Mouse (Mus musculus) midbrain, embryonic 11.5 days (tissue): ENCODE data around the gene Acss2. TPM values are rescaled to one million over a fixed set of nuclear protein-coding genes. Genes with fewer than 3 reads are reported as not detected.

ENCODE experiments used
- ATAC-seq: fragments of 200-750 bp; cut with Nextera tagmentation; 2 replicates; pipeline ENCODE4 v1.8.0; 2017; ENCODE audit warnings: moderate TSS enrichment, moderate library complexity; ENCODE audit not compliant: low FRiP score
- DNase-seq: peaks from one replicate; pipeline ENCODE4 v3.0.0; 2015; ENCODE audit warnings: low spot score; ENCODE audit errors: missing footprints
- H3K27ac ChIP-seq: fragments of 300-500 bp; sonication (generic); 2 replicates; pipeline ENCODE4 v1.5.1; 2014; ENCODE audit warnings: low read depth, low read length
- H3K27me3 ChIP-seq: fragments of 300-500 bp; sonication (generic); 2 replicates; pipeline ENCODE4 v1.6.1; 2014; ENCODE audit warnings: mild to moderate bottlenecking, low read length, moderate library complexity, mixed read lengths; ENCODE audit not compliant: control insufficient read depth, insufficient read depth
- H3K36me3 ChIP-seq: fragments of 300-500 bp; sonication (generic); 2 replicates; pipeline ENCODE4 v1.6.1; 2014; ENCODE audit warnings: mild to moderate bottlenecking, low read length, moderate library complexity, mixed read lengths; ENCODE audit not compliant: control insufficient read depth, insufficient read depth
- H3K4me1 ChIP-seq: fragments of 300-500 bp; sonication (generic); 2 replicates; pipeline ENCODE4 v1.6.1; 2014; ENCODE audit warnings: low read length; ENCODE audit not compliant: control insufficient read depth, insufficient read depth
- H3K4me2 ChIP-seq: fragments of 300-500 bp; sonication (generic); 2 replicates; pipeline ENCODE4 v1.6.1; 2014; ENCODE audit warnings: mild to moderate bottlenecking, moderate library complexity
- H3K4me3 ChIP-seq: fragments of 300-500 bp; sonication (generic); 2 replicates; pipeline ENCODE4 v1.5.1; 2014; ENCODE audit warnings: low read depth, low read length
- H3K9ac ChIP-seq: fragments of 300-500 bp; sonication (generic); 2 replicates; pipeline ENCODE4 v1.6.1; 2014; ENCODE audit warnings: low read length
- H3K9me3 ChIP-seq: fragments of 300-500 bp; sonication (generic); 2 replicates; pipeline ENCODE4 v1.6.1; 2016; ENCODE audit warnings: low read length; ENCODE audit not compliant: control insufficient read depth
- WGBS: fragments of 180-500 bp; shearing (Covaris S2); extraction: QIAGEN DNeasy Blood & Tissue Kit; methylation state at CpG from one replicate; pipeline ENCODE4 v1.1.7; 2014; 5-methylcytosine and 5-hydroxymethylcytosine counted together
- polyA plus RNA-seq: library from polyadenylated mRNA; unstranded; fragments of >200 nt; fragmentation: Nextera tagmentation; extraction: Ambion mirVana; gene quantifications from 2 replicates; pipeline ENCODE4 v1.2.1, GENCODE M21; 2014

Gene Acss2
- polyA plus RNA-seq, 1 experiment from 2014 or later = 21.9 TPM

- H3K27me3 ChIP-seq = no peaks in the 10 kb centered on the region
- H3K27ac ChIP-seq = no peak overlapping the region
- H3K9ac ChIP-seq = no peak overlapping the region
- no peak overlapping the region for H3K4me3 ChIP-seq
- WGBS = 73% methylated on average over 10 of the region's 10 CpGs
- H3K4me1 ChIP-seq = no peaks in the 10 kb centered on the region; the same call in 1 of the 2 replicates
- no peak overlapping the region for H3K4me2 ChIP-seq
- DNase-seq (no peak), ATAC-seq (no peak)
- no peaks in the 10 kb centered on the region for H3K36me3 ChIP-seq
- no peaks in the 10 kb centered on the region for H3K9me3 ChIP-seq
These were observed 9.9 kb upstream of the Acss2 start for GRCm38 (mm10) chr2:155507721-155508470.

GRCm38 (mm10) chr2:155512479-155512878 lies 5.3 kb upstream of the Acss2 start:
- WGBS = 73% methylated on average over 4 of the region's 4 CpGs
- no peak overlapping the region for H3K4me2 ChIP-seq

GRCm38 (mm10) chr2:155513543-155513942 lies 4.2 kb upstream of the Acss2 start:
- H3K4me2 ChIP-seq = peak overlapping the region; percentile 84
- peak overlapping the region; percentile 49; the same call in 1 of the 2 replicates for H3K4me3 ChIP-seq
- no peaks in the 10 kb centered on the region for H3K9me3 ChIP-seq
- no peak overlapping the region; the same call in 1 of the 2 replicates for H3K9ac ChIP-seq
- H3K27ac ChIP-seq = no peak overlapping the region
- H3K36me3 ChIP-seq = no peaks in the 10 kb centered on the region
- ATAC-seq (no peak), DNase-seq (no peak)
- H3K4me1 ChIP-seq = peaks cover 12% of the 10 kb centered on the region
- no peaks in the 10 kb centered on the region; the same call in 1 of the 2 replicates for H3K27me3 ChIP-seq
- WGBS = 74% methylated on average over 5 of the region's 5 CpGs

More at GRCm38 (mm10) chr2:155512479-155512878, 5.3 kb upstream of the Acss2 start:
- ATAC-seq (no peak), DNase-seq (no peak)
- H3K27ac ChIP-seq = no peak overlapping the region
- H3K9me3 ChIP-seq = no peaks in the 10 kb centered on the region
- no peak overlapping the region for H3K4me3 ChIP-seq
- H3K4me1 ChIP-seq = peaks cover 12% of the 10 kb centered on the region
- H3K9ac ChIP-seq = no peak overlapping the region
- no peaks in the 10 kb centered on the region; the same call in 1 of the 2 replicates for H3K27me3 ChIP-seq
- H3K36me3 ChIP-seq = no peaks in the 10 kb centered on the region

- 1% methylated on average over 22 of the region's 23 CpGs for WGBS
- Histone ChIP-seq H3K36me3 (no peaks in the 10 kb centered on the region), H3K4me2 (peak overlapping the region; percentile 84), H3K27ac (0 out of 2 replicates have a peak overlapping the region, but pooled peaks have one; percentile 36), H3K9ac (peak overlapping the region; percentile 79), H3K4me1 (peaks cover 14% of the 10 kb centered on the region), H3K9me3 (no peaks in the 10 kb centered on the region), H3K27me3 (no peaks in the 10 kb centered on the region; the same call in 1 of the 2 replicates), H3K4me3 (peak overlapping the region; percentile 49)
- ATAC-seq (peak; percentile 35), DNase-seq (peak; percentile 95)
These were observed 3.1 kb upstream of the Acss2 start for GRCm38 (mm10) chr2:155514666-155515065.

GRCm38 (mm10) chr2:155515941-155516340 lies 1.8 kb upstream of the Acss2 start:
- Histone ChIP-seq H3K27ac (no peak overlapping the region), H3K9ac (no peak overlapping the region), H3K4me1 (peaks cover 14% of the 10 kb centered on the region), H3K27me3 (no peaks in the 10 kb centered on the region; the same call in 1 of the 2 replicates), H3K9me3 (no peaks in the 10 kb centered on the region), H3K4me3 (no peak overlapping the region), H3K4me2 (no peak overlapping the region), H3K36me3 (no peaks in the 10 kb centered on the region)
- DNase-seq (peak; percentile 95), ATAC-seq (no peak)
- 5% methylated on average over 1 of the region's 1 CpGs for WGBS

- peak overlapping the region; percentile 86 for H3K4me2 ChIP-seq
- peak overlapping the region; percentile 68 for H3K9ac ChIP-seq
- H3K27me3 ChIP-seq = no peaks in the 10 kb centered on the region; the same call in 1 of the 2 replicates
- DNase-seq (no peak), ATAC-seq (no peak)
- H3K27ac ChIP-seq = no peak overlapping the region; the same call in 1 of the 2 replicates
- H3K4me1 ChIP-seq = peaks cover 11% of the 10 kb centered on the region
- H3K9me3 ChIP-seq = no peaks in the 10 kb centered on the region
- H3K4me3 ChIP-seq = peak overlapping the region; percentile 71
- no peaks in the 10 kb centered on the region for H3K36me3 ChIP-seq
- WGBS = 26% methylated on average over 18 of the region's 18 CpGs
These were observed 953 bp downstream of the Acss2 start for GRCm38 (mm10) chr2:155518531-155519270.

- no peak overlapping the region for H3K9ac ChIP-seq
- no peaks in the 10 kb centered on the region for H3K9me3 ChIP-seq
- H3K36me3 ChIP-seq = no peaks in the 10 kb centered on the region
- H3K27me3 ChIP-seq = no peaks in the 10 kb centered on the region
- H3K4me3 ChIP-seq = no peak overlapping the region
- peaks cover under 1% of the 10 kb centered on the region; the same call in 1 of the 2 replicates for H3K4me1 ChIP-seq
- WGBS = 60% methylated on average over 5 of the region's 5 CpGs
- H3K27ac ChIP-seq = no peak overlapping the region
- H3K4me2 ChIP-seq = no peak overlapping the region
- no peak for ATAC-seq
- DNase-seq = no peak
These were observed 6.0 kb downstream of the Acss2 start for GRCm38 (mm10) chr2:155523706-155524105.

- H3K9ac ChIP-seq = no peak overlapping the region
- DNase-seq (no peak), ATAC-seq (no peak)
- WGBS = 64% methylated on average over 1 of the region's 1 CpGs
- H3K27me3 ChIP-seq = no peaks in the 10 kb centered on the region
- H3K4me2 ChIP-seq = no peak overlapping the region
- H3K9me3 ChIP-seq = no peaks in the 10 kb centered on the region
- H3K4me3 ChIP-seq = no peak overlapping the region
- H3K36me3 ChIP-seq = no peaks in the 10 kb centered on the region
- H3K4me1 ChIP-seq = no peaks in the 10 kb centered on the region
- H3K27ac ChIP-seq = no peak overlapping the region
These were observed 6.6 kb downstream of the Acss2 start for GRCm38 (mm10) chr2:155524378-155524777.

GRCm38 (mm10) chr2:155527367-155527766 lies 9.6 kb downstream of the Acss2 start:
- no peak for DNase-seq
- H3K4me3 ChIP-seq = no peak overlapping the region
- no peak overlapping the region for H3K27ac ChIP-seq
- no peaks in the 10 kb centered on the region for H3K9me3 ChIP-seq
- no peak overlapping the region for H3K9ac ChIP-seq
- no peaks in the 10 kb centered on the region for H3K36me3 ChIP-seq
- H3K4me1 ChIP-seq = no peaks in the 10 kb centered on the region
- no peaks in the 10 kb centered on the region for H3K27me3 ChIP-seq
- no peak overlapping the region for H3K4me2 ChIP-seq
- WGBS = 81% methylated on average over 5 of the region's 5 CpGs
- no peak for ATAC-seq
